In the genomic region with DNA sequence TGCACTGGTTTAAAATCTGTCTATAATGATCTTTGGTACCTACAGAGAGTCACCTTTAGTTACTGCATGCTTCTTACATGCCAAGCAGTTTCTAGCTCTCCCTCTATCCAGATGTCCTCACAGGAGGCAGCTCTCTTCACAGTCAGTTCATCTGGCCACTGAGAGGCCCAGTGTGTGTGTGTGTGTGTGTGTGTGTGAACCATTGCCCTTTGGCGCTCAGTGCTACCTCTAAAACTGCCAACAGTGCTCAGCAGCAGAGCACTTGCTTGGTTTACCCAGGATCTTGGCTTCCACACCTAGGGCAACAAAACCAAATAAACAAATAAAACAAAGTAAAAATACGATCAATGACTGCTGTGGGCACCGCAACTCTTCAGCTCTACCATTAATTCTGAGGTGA, we compare ENCODE assay signal across 34 mouse cellular contexts.
"Had no signal": no experiment of that assay in that cellular context is flagged by ENCODE, and none has a peak within 500 bp of the region (broad histone marks: within the 10 kb centered on the region; RNA-seq: fewer than 3 reads in every experiment).

No protein-coding gene starts in this region.

- H3K27ac ChIP-seq: heart, adult 2 months; heart, embryonic 10.5 days; heart, embryonic 13.5 days; heart, embryonic 15.5 days; hindbrain, embryonic 10.5 days; hindbrain, embryonic 12.5 days; hindbrain, embryonic 13.5 days; hindbrain, embryonic 14.5 days; hindbrain, embryonic 15.5 days; hindbrain, postnatal 0 days; intestine, embryonic 15.5 days; kidney, embryonic 15.5 days; kidney, postnatal 0 days; layer of hippocampus, adult 2 months had no signal

- H3K36me3 ChIP-seq: heart, embryonic 10.5 days; heart, embryonic 12.5 days; heart, embryonic 13.5 days; heart, embryonic 15.5 days; hindbrain, embryonic 10.5 days; hindbrain, embryonic 12.5 days; hindbrain, embryonic 13.5 days; hindbrain, embryonic 15.5 days; intestine, embryonic 15.5 days; kidney, embryonic 15.5 days had no signal

- H3K9ac ChIP-seq: heart, embryonic 12.5 days; heart, embryonic 13.5 days; heart, embryonic 15.5 days; hindbrain, embryonic 12.5 days; hindbrain, embryonic 13.5 days; hindbrain, embryonic 14.5 days; hindbrain, embryonic 15.5 days; intestine, embryonic 15.5 days; kidney, embryonic 15.5 days had no signal

- ATAC-seq: hindbrain, embryonic 16.5 days; hindbrain, postnatal 0 days; inflammation-experienced regulatory T-cells, adult 6 months; intestine, embryonic 15.5 days had no signal

- H3K4me3 ChIP-seq: heart, adult 2 months; heart, embryonic 10.5 days; heart, embryonic 12.5 days; heart, embryonic 13.5 days; heart, embryonic 15.5 days; hindbrain, embryonic 10.5 days; hindbrain, embryonic 12.5 days; hindbrain, embryonic 13.5 days; hindbrain, embryonic 15.5 days; intestine, embryonic 15.5 days; kidney, embryonic 15.5 days; layer of hippocampus, adult 2 months had no signal

- H3K9me3 ChIP-seq: heart, embryonic 10.5 days; heart, embryonic 12.5 days; heart, embryonic 13.5 days; heart, embryonic 15.5 days; hindbrain, embryonic 10.5 days; hindbrain, embryonic 12.5 days; hindbrain, embryonic 13.5 days; hindbrain, embryonic 15.5 days; intestine, embryonic 15.5 days; kidney, embryonic 15.5 days had no signal

- H3K27me3 ChIP-seq: heart, embryonic 12.5 days; heart, embryonic 13.5 days; heart, embryonic 15.5 days; intestine, embryonic 15.5 days; kidney, embryonic 15.5 days had no signal

- H3K4me2 ChIP-seq: heart, embryonic 11.5 days; heart, embryonic 12.5 days; heart, embryonic 13.5 days; heart, embryonic 15.5 days; hindbrain, embryonic 12.5 days; hindbrain, embryonic 13.5 days; hindbrain, embryonic 14.5 days; hindbrain, embryonic 15.5 days; intestine, embryonic 15.5 days; kidney, embryonic 15.5 days had no signal

- DNase-seq: heart, adult 2 months; heart, postnatal 10 days; heart, postnatal 14 days; heart, postnatal 36 days; heart, postnatal 4 days; kidney, adult 11 months; kidney, adult 18-20 months; kidney, adult 2 months; kidney, adult 8-10 months; kidney, adult 9 months; kidney, postnatal 10 days; kidney, postnatal 14 days; kidney, postnatal 25 days; kidney, postnatal 36 days; kidney, postnatal 4 days; layer of hippocampus, adult 9-11 months; layer of hippocampus, postnatal 36 days had no signal
